Mouse (Mus musculus) thymus, adult 2 months (tissue): ENCODE measurements around the gene Pgam1.

Experiments used
- CTCF ChIP-seq: fragments of 200-500 bp; IDR thresholded peaks from 2 replicates; pipeline ENCODE4 v1.5.1; 2012; ENCODE audit warnings: mild to moderate bottlenecking, control low read depth, low read length, moderate library complexity, borderline replicate concordance; ENCODE audit not compliant: control insufficient read depth, poor library complexity, insufficient read depth; ENCODE audit errors: extremely low read depth
- POLR2A ChIP-seq: fragments of 200-500 bp; IDR thresholded peaks from 2 replicates; pipeline ENCODE4 v1.6.1; 2012; ENCODE audit warnings: mild to moderate bottlenecking, low read length, control low read depth, moderate library complexity; ENCODE audit not compliant: control insufficient read depth, poor library complexity, insufficient read depth; ENCODE audit errors: extremely low read depth

DNA sequence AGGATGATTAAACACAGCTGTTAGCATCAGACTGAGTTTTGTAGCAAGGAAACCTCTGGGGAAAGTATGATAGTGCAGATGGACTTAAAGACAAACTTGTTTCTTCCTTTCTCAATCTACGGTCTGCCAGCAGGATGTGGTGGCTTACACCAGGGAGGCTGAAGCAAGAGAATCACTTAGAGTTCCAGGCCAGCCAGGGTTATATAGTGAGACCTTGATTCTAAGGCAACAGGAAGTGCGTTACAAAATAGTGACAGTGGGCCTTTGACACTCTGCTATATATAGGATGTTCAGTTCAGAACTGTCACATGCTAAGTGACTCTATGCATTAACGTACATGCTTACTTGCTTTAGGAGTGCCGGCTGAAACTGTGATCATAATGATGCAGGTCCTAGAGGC lies 5.1 kb downstream of the Pgam1 start:
- TF ChIP-seq CTCF (no peak), POLR2A (no peak)
